Mouse (Mus musculus): ENCODE measurements around the gene Cox14. TPM values are rescaled to one million over a fixed set of nuclear protein-coding genes. Genes with fewer than 3 reads are reported as not detected.

Gene Cox14
- polyA plus RNA-seq, 1 experiment from 2014 or later, result 117 TPM

- WGBS (ENCODE audit: insufficient replicate concordance), result 8% methylated on average over 4 of the region's 4 CpGs
- H3K36me3 ChIP-seq (replicated peaks; ENCODE audit: insufficient read depth, low read length), result no peaks in the 10 kb centered on the region
- TF ChIP-seq EP300 (IDR thresholded peaks at IDR 0.05; ENCODE audit: low read depth) (no peak), CTCF (IDR thresholded peaks at IDR 0.05; ENCODE audit: low read depth) (peak; percentile 95)
- no peaks in the 10 kb centered on the region for H3K9me3 ChIP-seq (ENCODE audit: low read length)
- ATAC-seq, result peak; percentile 44; the same call in 1 of the 2 replicates
- DNase-seq, result peak; percentile 49
- H3K27ac ChIP-seq (ENCODE audit: low read depth), result no peak overlapping the region
- H3K4me2 ChIP-seq (ENCODE audit: low read depth, low read length), result no peak overlapping the region
- H3K9ac ChIP-seq (replicated peaks), result no peak overlapping the region
- H3K4me1 ChIP-seq (ENCODE audit: insufficient read depth), result no peaks in the 10 kb centered on the region
- H3K4me3 ChIP-seq (ENCODE audit: low read depth, low read length), result no peak overlapping the region
- H3K27me3 ChIP-seq (ENCODE audit: insufficient read depth, low read length), result peaks cover 6% of the 10 kb centered on the region; the same call in 1 of the 2 replicates
Measured at GRCm38 (mm10) chr15:99688712-99689111, 36.7 kb upstream of the Cox14 start.

- Histone ChIP-seq H3K4me1 (ENCODE audit: insufficient read depth) (no peaks in the 10 kb centered on the region), H3K9ac (replicated peaks) (no peak overlapping the region), H3K27ac (ENCODE audit: low read depth) (no peak overlapping the region), H3K27me3 (ENCODE audit: insufficient read depth, low read length) (peaks cover 6% of the 10 kb centered on the region; the same call in 1 of the 2 replicates), H3K4me2 (ENCODE audit: low read depth, low read length) (no peak overlapping the region), H3K9me3 (ENCODE audit: low read length) (no peaks in the 10 kb centered on the region), H3K4me3 (ENCODE audit: low read depth, low read length) (no peak overlapping the region), H3K36me3 (replicated peaks; ENCODE audit: insufficient read depth, low read length) (no peaks in the 10 kb centered on the region)
- 35% methylated on average over 4 of the region's 4 CpGs for WGBS (ENCODE audit: insufficient replicate concordance)
- TF ChIP-seq CTCF (IDR thresholded peaks at IDR 0.05; ENCODE audit: low read depth) (no peak), EP300 (IDR thresholded peaks at IDR 0.05; ENCODE audit: low read depth) (no peak)
- DNase-seq (no peak), ATAC-seq (no peak)
Measured at GRCm38 (mm10) chr15:99690924-99691323, 34.5 kb upstream of the Cox14 start.

- H3K36me3 ChIP-seq (replicated peaks; ENCODE audit: insufficient read depth, low read length), result no peaks in the 10 kb centered on the region
- no peak overlapping the region for H3K9ac ChIP-seq (replicated peaks)
- peaks cover 6% of the 10 kb centered on the region; the same call in 1 of the 2 replicates for H3K27me3 ChIP-seq (ENCODE audit: insufficient read depth, low read length)
- ATAC-seq (no peak), DNase-seq (no peak)
- TF ChIP-seq CTCF (IDR thresholded peaks at IDR 0.05; ENCODE audit: low read depth) (no peak), EP300 (IDR thresholded peaks at IDR 0.05; ENCODE audit: low read depth) (no peak)
- no peaks in the 10 kb centered on the region for H3K9me3 ChIP-seq (ENCODE audit: low read length)
- WGBS (ENCODE audit: insufficient replicate concordance), result 49% methylated on average over 9 of the region's 9 CpGs
- no peak overlapping the region for H3K27ac ChIP-seq (ENCODE audit: low read depth)
- H3K4me2 ChIP-seq (ENCODE audit: low read depth, low read length), result no peak overlapping the region
- H3K4me3 ChIP-seq (ENCODE audit: low read depth, low read length), result no peak overlapping the region
- H3K4me1 ChIP-seq (ENCODE audit: insufficient read depth), result no peaks in the 10 kb centered on the region
Measured at GRCm38 (mm10) chr15:99691976-99692375, 33.4 kb upstream of the Cox14 start.

GRCm38 (mm10) chr15:99697309-99697708 lies 28.1 kb upstream of the Cox14 start:
- H3K27me3 ChIP-seq (ENCODE audit: insufficient read depth, low read length), result no peaks in the 10 kb centered on the region
- ATAC-seq, result no peak
- H3K9ac ChIP-seq (replicated peaks), result no peak overlapping the region
- no peak for DNase-seq
- no peak for TF ChIP-seq CTCF (IDR thresholded peaks at IDR 0.05; ENCODE audit: low read depth)
- WGBS (ENCODE audit: insufficient replicate concordance), result 25% methylated on average over 2 of the region's 2 CpGs
- no peak overlapping the region for H3K27ac ChIP-seq (ENCODE audit: low read depth)
- H3K4me2 ChIP-seq (ENCODE audit: low read depth, low read length), result no peak overlapping the region
- no peak overlapping the region for H3K4me3 ChIP-seq (ENCODE audit: low read depth, low read length)
- peaks cover 17% of the 10 kb centered on the region for H3K4me1 ChIP-seq (ENCODE audit: insufficient read depth)
- no peaks in the 10 kb centered on the region for H3K9me3 ChIP-seq (ENCODE audit: low read length)
- no peaks in the 10 kb centered on the region for H3K36me3 ChIP-seq (replicated peaks; ENCODE audit: insufficient read depth, low read length)

GRCm38 (mm10) chr15:99698533-99699085 lies 26.8 kb upstream of the Cox14 start:
- Histone ChIP-seq H3K4me2 (ENCODE audit: low read depth, low read length) (no peak overlapping the region), H3K4me3 (ENCODE audit: low read depth, low read length) (no peak overlapping the region), H3K9me3 (ENCODE audit: low read length) (no peaks in the 10 kb centered on the region), H3K9ac (replicated peaks) (no peak overlapping the region), H3K27ac (ENCODE audit: low read depth) (no peak overlapping the region), H3K36me3 (replicated peaks; ENCODE audit: insufficient read depth, low read length) (no peaks in the 10 kb centered on the region), H3K27me3 (ENCODE audit: insufficient read depth, low read length) (no peaks in the 10 kb centered on the region), H3K4me1 (ENCODE audit: insufficient read depth) (peaks cover 17% of the 10 kb centered on the region)
- no peak for TF ChIP-seq CTCF (IDR thresholded peaks at IDR 0.05; ENCODE audit: low read depth)
- TF ChIP-seq EP300 (IDR thresholded peaks at IDR 0.05; ENCODE audit: low read depth), result no peak
- DNase-seq, result no peak
- 33% methylated on average over 20 of the region's 20 CpGs for WGBS (ENCODE audit: insufficient replicate concordance)
- ATAC-seq, result no peak

- Histone ChIP-seq H3K4me1 (ENCODE audit: insufficient read depth) (peaks cover 17% of the 10 kb centered on the region), H3K9me3 (ENCODE audit: low read length) (no peaks in the 10 kb centered on the region), H3K9ac (replicated peaks) (no peak overlapping the region; the same call in 1 of the 2 replicates), H3K4me2 (ENCODE audit: low read depth, low read length) (no peak overlapping the region), H3K27me3 (ENCODE audit: insufficient read depth, low read length) (no peaks in the 10 kb centered on the region), H3K27ac (ENCODE audit: low read depth) (no peak overlapping the region), H3K4me3 (ENCODE audit: low read depth, low read length) (no peak overlapping the region), H3K36me3 (replicated peaks; ENCODE audit: insufficient read depth, low read length) (no peaks in the 10 kb centered on the region; the same call in 1 of the 2 replicates)
- DNase-seq, result no peak
- TF ChIP-seq CTCF (IDR thresholded peaks at IDR 0.05; ENCODE audit: low read depth), result no peak
- TF ChIP-seq EP300 (IDR thresholded peaks at IDR 0.05; ENCODE audit: low read depth), result no peak
- no peak for ATAC-seq
- WGBS (ENCODE audit: insufficient replicate concordance), result 83% methylated on average over 10 of the region's 10 CpGs
Measured at GRCm38 (mm10) chr15:99699715-99700114, 25.7 kb upstream of the Cox14 start.

All from liver, postnatal 0 days (tissue).